Mouse (Mus musculus): ENCODE data around the gene Ak3. TPM values are rescaled to one million over a fixed set of nuclear protein-coding genes. Genes with fewer than 3 reads are reported as not detected.
A peak's percentile ranks its signal among the peaks of the same experiment; 100 is the strongest.

Ak3 gene
- 32.7 and 39.0 TPM in 2 replicates for polyA plus RNA-seq (2012; rRNA removed)

GRCm38 (mm10) chr19:29047334-29048170 lies at the start of gene Ak3:
Ak3 (minus strand) TSS chr19:29047961.
- peak; percentile 29; the same call in 1 of the 2 replicates for TF ChIP-seq CTCF (IDR thresholded peaks at IDR 0.05; ENCODE audit: borderline replicate concordance, extremely low read depth, insufficient read depth, insufficient read length)
- TF ChIP-seq POLR2A (IDR thresholded peaks at IDR 0.05; ENCODE audit: borderline replicate concordance, extremely low read depth, insufficient read depth, insufficient read length, poor library complexity, severe bottlenecking), result 0 out of 2 replicates have a peak, but pooled peaks have one; percentile 56

DNA sequence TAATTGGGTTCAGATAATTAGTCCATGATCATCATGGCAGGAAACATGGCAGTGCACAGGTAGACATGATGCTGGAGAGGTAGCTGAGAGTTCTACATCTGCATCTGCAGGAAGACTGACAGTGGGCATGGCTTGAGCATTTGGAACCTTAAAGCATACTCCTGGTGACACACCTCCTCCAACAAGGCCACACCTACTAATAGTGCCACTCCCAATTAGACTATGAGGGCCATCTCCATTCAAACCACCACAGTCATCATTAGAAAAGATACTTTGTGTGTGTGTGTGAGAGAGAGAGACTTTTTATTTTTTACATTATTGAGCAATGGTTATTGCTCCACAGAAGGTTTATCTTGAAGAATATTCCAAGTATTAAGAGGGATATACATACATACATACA lies 44.4 kb upstream of the Ak3 start:
- no peak for DNase-seq (ENCODE audit: low read depth)
- TF ChIP-seq CTCF (IDR thresholded peaks at IDR 0.05; ENCODE audit: borderline replicate concordance, extremely low read depth, insufficient read depth, insufficient read length) (no peak), POLR2A (IDR thresholded peaks at IDR 0.05; ENCODE audit: borderline replicate concordance, extremely low read depth, insufficient read depth, insufficient read length, poor library complexity, severe bottlenecking) (no peak)

More at GRCm38 (mm10) chr19:29047334-29048170, at the start of gene Ak3:
- peak; percentile 84 for DNase-seq (ENCODE audit: low read depth)

DNA sequence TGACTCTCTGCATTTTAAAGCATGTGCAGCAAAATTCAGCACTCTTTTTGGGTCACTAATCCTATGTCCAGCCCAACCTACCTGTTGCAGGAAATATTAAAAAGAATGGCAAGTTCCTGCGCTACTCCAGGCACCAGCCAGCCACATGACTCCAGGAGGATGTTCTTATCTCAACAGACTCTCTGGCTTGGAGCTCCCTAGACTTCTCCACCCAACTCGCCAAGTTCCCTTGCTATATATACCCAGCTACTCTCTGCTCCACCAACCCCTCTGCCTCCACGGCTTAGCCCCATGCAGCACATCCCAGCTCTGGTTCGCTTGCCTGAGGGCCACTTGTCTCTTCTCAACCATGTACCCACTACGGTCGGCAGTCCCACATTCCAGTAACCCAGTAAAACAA lies 40.9 kb upstream of the Ak3 start:
- TF ChIP-seq CTCF (IDR thresholded peaks at IDR 0.05; ENCODE audit: borderline replicate concordance, extremely low read depth, insufficient read depth, insufficient read length) (no peak), POLR2A (IDR thresholded peaks at IDR 0.05; ENCODE audit: borderline replicate concordance, extremely low read depth, insufficient read depth, insufficient read length, poor library complexity, severe bottlenecking) (no peak)
- DNase-seq (ENCODE audit: low read depth), result no peak

- TF ChIP-seq POLR2A (IDR thresholded peaks at IDR 0.05; ENCODE audit: borderline replicate concordance, extremely low read depth, insufficient read depth, insufficient read length, poor library complexity, severe bottlenecking) (no peak), CTCF (IDR thresholded peaks at IDR 0.05; ENCODE audit: borderline replicate concordance, extremely low read depth, insufficient read depth, insufficient read length) (no peak)
- peak; percentile 92 for DNase-seq (ENCODE audit: low read depth)
These were observed 27.0 kb upstream of the Ak3 start for GRCm38 (mm10) chr19:29074802-29075201.

- TF ChIP-seq CTCF (IDR thresholded peaks at IDR 0.05; ENCODE audit: borderline replicate concordance, extremely low read depth, insufficient read depth, insufficient read length) (no peak), POLR2A (IDR thresholded peaks at IDR 0.05; ENCODE audit: borderline replicate concordance, extremely low read depth, insufficient read depth, insufficient read length, poor library complexity, severe bottlenecking) (no peak)
- DNase-seq (ENCODE audit: low read depth), result no peak
These were observed 21.4 kb upstream of the Ak3 start for GRCm38 (mm10) chr19:29069195-29069594.

GRCm38 (mm10) chr19:29066981-29067471 lies 19.3 kb upstream of the Ak3 start:
- DNase-seq (ENCODE audit: low read depth), result peak; percentile 48
- TF ChIP-seq POLR2A (IDR thresholded peaks at IDR 0.05; ENCODE audit: borderline replicate concordance, extremely low read depth, insufficient read depth, insufficient read length, poor library complexity, severe bottlenecking) (no peak), CTCF (IDR thresholded peaks at IDR 0.05; ENCODE audit: borderline replicate concordance, extremely low read depth, insufficient read depth, insufficient read length) (no peak)

DNA sequence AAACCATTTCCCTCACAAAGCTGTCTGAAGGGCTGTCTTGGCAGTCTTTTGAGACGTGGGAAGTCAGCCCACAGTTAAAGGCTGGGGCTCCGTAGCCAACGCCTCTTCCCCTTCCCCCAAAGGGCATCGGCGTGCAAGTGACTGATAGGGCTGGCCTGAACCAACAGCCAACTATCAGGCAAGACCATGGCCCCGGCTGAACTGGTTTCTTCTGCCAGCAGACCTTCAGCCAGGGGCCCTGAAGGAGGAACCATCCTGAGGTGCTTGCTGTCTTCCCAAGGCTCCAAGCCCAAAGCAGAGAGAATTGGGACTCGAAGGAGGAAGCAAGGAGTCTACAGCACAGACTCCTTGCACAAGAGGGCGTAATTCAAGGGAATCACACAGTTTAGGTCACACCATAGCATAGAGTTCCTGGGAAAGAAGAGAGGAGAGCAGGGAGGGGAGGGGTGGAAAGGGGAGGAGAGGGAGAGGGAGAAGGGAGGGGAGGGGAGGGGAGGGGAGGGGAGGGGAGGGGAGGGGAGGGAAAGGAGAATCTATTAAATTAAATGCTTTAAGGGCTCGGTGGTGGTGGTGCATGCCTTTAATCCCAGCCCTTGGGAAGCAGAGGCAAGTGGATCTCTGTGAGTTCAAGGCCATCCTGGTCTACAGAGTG lies 16.8 kb upstream of the Ak3 start:
- DNase-seq (ENCODE audit: low read depth), result no peak
- TF ChIP-seq CTCF (IDR thresholded peaks at IDR 0.05; ENCODE audit: borderline replicate concordance, extremely low read depth, insufficient read depth, insufficient read length) (no peak), POLR2A (IDR thresholded peaks at IDR 0.05; ENCODE audit: borderline replicate concordance, extremely low read depth, insufficient read depth, insufficient read length, poor library complexity, severe bottlenecking) (no peak)

GRCm38 (mm10) chr19:29063577-29064363 lies 16.0 kb upstream of the Ak3 start:
- DNase-seq (ENCODE audit: low read depth), result peak; percentile 95
- no peak for TF ChIP-seq POLR2A (IDR thresholded peaks at IDR 0.05; ENCODE audit: borderline replicate concordance, extremely low read depth, insufficient read depth, insufficient read length, poor library complexity, severe bottlenecking)
- peak; percentile 94 for TF ChIP-seq CTCF (IDR thresholded peaks at IDR 0.05; ENCODE audit: borderline replicate concordance, extremely low read depth, insufficient read depth, insufficient read length)

DNA sequence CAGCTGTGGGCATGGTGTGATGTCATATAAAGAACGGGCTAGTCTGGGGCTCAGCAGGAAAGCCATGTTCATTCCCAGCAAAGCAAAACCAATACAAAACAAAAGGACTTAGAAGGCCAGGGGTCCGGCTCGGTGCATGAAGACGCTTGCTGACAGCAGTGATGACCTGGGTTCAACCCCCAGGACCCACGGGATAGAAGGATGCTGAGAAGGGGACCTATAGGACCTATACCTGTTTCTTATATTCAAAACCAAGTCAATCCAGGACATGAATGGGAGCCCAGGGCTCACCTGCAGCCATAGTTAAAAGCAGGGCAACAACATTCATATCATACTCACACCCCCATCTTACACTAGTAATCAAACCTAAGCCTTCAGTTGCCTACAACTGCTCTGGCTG lies 15.2 kb upstream of the Ak3 start:
- no peak for DNase-seq (ENCODE audit: low read depth)
- no peak for TF ChIP-seq POLR2A (IDR thresholded peaks at IDR 0.05; ENCODE audit: borderline replicate concordance, extremely low read depth, insufficient read depth, insufficient read length, poor library complexity, severe bottlenecking)
- TF ChIP-seq CTCF (IDR thresholded peaks at IDR 0.05; ENCODE audit: borderline replicate concordance, extremely low read depth, insufficient read depth, insufficient read length), result no peak

GRCm38 (mm10) chr19:29060299-29060698 lies 12.5 kb upstream of the Ak3 start:
- no peak for DNase-seq (ENCODE audit: low read depth)
- no peak for TF ChIP-seq POLR2A (IDR thresholded peaks at IDR 0.05; ENCODE audit: borderline replicate concordance, extremely low read depth, insufficient read depth, insufficient read length, poor library complexity, severe bottlenecking)
- TF ChIP-seq CTCF (IDR thresholded peaks at IDR 0.05; ENCODE audit: borderline replicate concordance, extremely low read depth, insufficient read depth, insufficient read length), result no peak

DNA sequence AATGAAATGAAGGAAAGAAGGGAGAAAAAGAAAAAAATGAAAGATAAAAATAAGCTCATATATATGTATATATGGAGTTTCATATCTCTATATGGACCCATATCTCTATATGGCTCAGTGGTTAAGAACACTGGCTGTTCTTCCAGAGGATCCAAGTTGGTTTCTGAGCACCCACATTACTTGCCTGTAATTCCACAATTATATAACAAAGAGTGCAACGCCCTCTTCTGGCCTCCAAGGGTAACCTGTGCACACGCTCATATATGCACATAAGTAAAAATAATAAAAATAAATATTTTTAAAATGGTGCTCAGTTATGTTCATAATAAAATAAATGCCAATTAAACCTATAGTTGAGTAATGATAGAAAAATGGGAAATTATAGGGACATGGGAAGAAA lies 11.9 kb upstream of the Ak3 start:
- no peak for DNase-seq (ENCODE audit: low read depth)
- no peak for TF ChIP-seq POLR2A (IDR thresholded peaks at IDR 0.05; ENCODE audit: borderline replicate concordance, extremely low read depth, insufficient read depth, insufficient read length, poor library complexity, severe bottlenecking)
- TF ChIP-seq CTCF (IDR thresholded peaks at IDR 0.05; ENCODE audit: borderline replicate concordance, extremely low read depth, insufficient read depth, insufficient read length), result no peak

Data from brain, embryonic 14.5 days (tissue).